Mouse (Mus musculus) MEL (cell line): ENCODE data around the gene Tbcd.

Experiments
- CTCF ChIP-seq, 3 experiments: IDR thresholded peaks in 2 of 3; conservative IDR thresholded peaks in 1 of 3; 2 replicates each; pipeline ENCODE4 v1.5.1; 2011 to 2012; ENCODE audit warnings: low read length in 3 of 3, low read depth in 2 of 3, mild to moderate bottlenecking in 2 of 3, improper control_type of control experiment in 1 of 3, inconsistent platforms in 1 of 3, mixed read lengths in 1 of 3, moderate library complexity in 1 of 3; ENCODE audit not compliant: control insufficient read depth in 1 of 3, insufficient read depth in 1 of 3, poor library complexity in 1 of 3, severe bottlenecking in 1 of 3
- EP300 ChIP-seq, 2 experiments: IDR thresholded peaks; 2 replicates each; pipeline ENCODE4 v1.6.1; 2011; ENCODE audit warnings: improper control_type of control experiment in 2 of 2, low read length in 2 of 2, low read depth in 1 of 2, mild to moderate bottlenecking in 1 of 2
- POLR2A ChIP-seq, 2 experiments: IDR thresholded peaks; 2 replicates each; pipeline ENCODE4 v1.6.1; 2011 to 2012; ENCODE audit warnings: low read length in 2 of 2, mild to moderate bottlenecking in 2 of 2, control low read depth in 1 of 2, improper control_type of control experiment in 1 of 2, low read depth in 1 of 2, moderate library complexity in 1 of 2; ENCODE audit not compliant: control insufficient read depth in 1 of 2, insufficient read depth in 1 of 2, poor library complexity in 1 of 2
- POLR2AphosphoS2 ChIP-seq: IDR thresholded peaks from 2 replicates; pipeline ENCODE4 v1.6.1; 2011; ENCODE audit warnings: low read length, improper control_type of control experiment
- RCOR1 ChIP-seq: IDR thresholded peaks from 2 replicates; pipeline ENCODE4 v1.6.1; 2012; ENCODE audit warnings: low read depth, mild to moderate bottlenecking, inconsistent platforms, low read length, improper control_type of control experiment
- SMC3 ChIP-seq: IDR thresholded peaks from 2 replicates; pipeline ENCODE4 v1.6.1; 2011; ENCODE audit warnings: low read depth, low read length, improper control_type of control experiment

GRCm38 (mm10) chr11:121558522-121558921 lies 106.8 kb downstream of the Tbcd start:
- no peak for TF ChIP-seq EP300 (IDR thresholded peaks at IDR 0.05; ENCODE audit: low read depth in 1 of 2, low read length in 2 of 2)
- no peak for TF ChIP-seq CTCF (IDR thresholded peaks at IDR 0.05 in 2 of 3, conservative IDR thresholded peaks at IDR 0.05 in 1 of 3; ENCODE audit: control insufficient read depth in 1 of 3, insufficient read depth in 1 of 3, low read depth in 2 of 3, low read length in 3 of 3, poor library complexity in 1 of 3, severe bottlenecking in 1 of 3)
- TF ChIP-seq POLR2A (IDR thresholded peaks at IDR 0.05; ENCODE audit: control insufficient read depth in 1 of 2, insufficient read depth in 1 of 2, low read depth in 1 of 2, low read length in 2 of 2, poor library complexity in 1 of 2): no peak
- TF ChIP-seq POLR2AphosphoS2: no peak
- no peak for TF ChIP-seq RCOR1
- TF ChIP-seq SMC3: no peak
